Mouse (Mus musculus): ENCODE results near the gene Wfdc6a.

GRCm38 (mm10) chr2:164567460-164567859, 17.8 kb downstream of the Wfdc6a start:
- no peak for TF ChIP-seq CTCF (IDR thresholded peaks at IDR 0.05; ENCODE audit: extremely low read depth, insufficient read depth, insufficient read length, insufficient replicate concordance)
- TF ChIP-seq POLR2A (IDR thresholded peaks at IDR 0.05; ENCODE audit: low read depth, low read length), result no peak

Measured in spleen, adult 2 months (tissue).